Mouse (Mus musculus): ENCODE results near the gene Pgm3. TPM values are rescaled to one million over a fixed set of nuclear protein-coding genes. Genes with fewer than 3 reads are reported as not detected.

Gene Pgm3
- polyA plus RNA-seq, 2 experiments = 23.1 to 33.6 TPM

DNA sequence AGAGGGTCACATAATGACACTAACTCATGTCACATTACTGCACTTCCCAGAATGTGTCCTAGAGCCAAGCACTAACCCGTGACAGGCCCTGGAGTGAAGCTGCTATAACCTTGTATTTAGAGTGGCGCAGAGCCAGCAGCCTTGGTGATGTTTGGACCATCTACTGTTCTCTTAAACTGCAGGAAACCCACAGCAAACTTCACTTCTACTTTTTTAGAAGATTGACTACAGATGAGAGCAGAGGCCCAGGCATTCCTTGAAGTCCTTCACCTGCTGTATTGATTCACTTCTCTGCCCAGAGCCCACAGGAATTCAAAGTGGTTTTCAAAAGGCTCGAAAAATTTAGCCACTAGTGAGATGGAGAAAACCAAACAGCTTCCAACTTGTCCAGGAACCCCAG lies 11.1 kb downstream of the Pgm3 start:
- H3K4me1 ChIP-seq (ENCODE audit: control insufficient read depth, insufficient read depth, low read length) = no peaks in the 10 kb centered on the region
- no peak overlapping the region for H3K4me3 ChIP-seq (replicated peaks; ENCODE audit: low read length)

GRCm38 (mm10) chr9:86554641-86555040 lies 17.0 kb downstream of the Pgm3 start:
- DNase-seq (ENCODE audit: low spot score) (no peak), ATAC-seq (ENCODE audit: low FRiP score, low read depth) (no peak)
- Histone ChIP-seq H3K4me2 (replicated peaks; ENCODE audit: low read depth, low read length, severe bottlenecking) (no peak overlapping the region), H3K36me3 (ENCODE audit: control insufficient read depth, insufficient read depth, low read length) (peaks cover 75% of the 10 kb centered on the region), H3K27me3 (ENCODE audit: control insufficient read depth, insufficient read depth, low read length) (no peaks in the 10 kb centered on the region), H3K4me1 (ENCODE audit: control insufficient read depth, insufficient read depth, low read length) (no peaks in the 10 kb centered on the region), H3K9ac (ENCODE audit: low read depth, low read length, severe bottlenecking) (no peak overlapping the region), H3K9me3 (ENCODE audit: control insufficient read depth, low read length) (no peaks in the 10 kb centered on the region), H3K4me3 (replicated peaks; ENCODE audit: low read length) (no peak overlapping the region), H3K27ac (replicated peaks; ENCODE audit: low read depth, low read length) (no peak overlapping the region)
- 90% methylated on average over 4 of the region's 4 CpGs for WGBS
- TF ChIP-seq POLR2A (IDR thresholded peaks at IDR 0.05; ENCODE audit: borderline replicate concordance, extremely low read depth, insufficient read depth, insufficient read length) = no peak

More for the DNA sequence above, 11.1 kb downstream of the Pgm3 start:
- 81% methylated on average over 3 of the region's 3 CpGs for WGBS
- H3K27me3 ChIP-seq (ENCODE audit: control insufficient read depth, insufficient read depth, low read length) = no peaks in the 10 kb centered on the region
- no peak for TF ChIP-seq POLR2A (IDR thresholded peaks at IDR 0.05; ENCODE audit: borderline replicate concordance, extremely low read depth, insufficient read depth, insufficient read length)
- H3K36me3 ChIP-seq (ENCODE audit: control insufficient read depth, insufficient read depth, low read length) = peaks cover 89% of the 10 kb centered on the region
- no peak for ATAC-seq (ENCODE audit: low FRiP score, low read depth)
- peak; percentile 4 for DNase-seq (ENCODE audit: low spot score)
- no peak overlapping the region for H3K9ac ChIP-seq (ENCODE audit: low read depth, low read length, severe bottlenecking)
- no peaks in the 10 kb centered on the region for H3K9me3 ChIP-seq (ENCODE audit: control insufficient read depth, low read length)
- H3K4me2 ChIP-seq (replicated peaks; ENCODE audit: low read depth, low read length, severe bottlenecking) = no peak overlapping the region
- H3K27ac ChIP-seq (replicated peaks; ENCODE audit: low read depth, low read length) = no peak overlapping the region

DNA sequence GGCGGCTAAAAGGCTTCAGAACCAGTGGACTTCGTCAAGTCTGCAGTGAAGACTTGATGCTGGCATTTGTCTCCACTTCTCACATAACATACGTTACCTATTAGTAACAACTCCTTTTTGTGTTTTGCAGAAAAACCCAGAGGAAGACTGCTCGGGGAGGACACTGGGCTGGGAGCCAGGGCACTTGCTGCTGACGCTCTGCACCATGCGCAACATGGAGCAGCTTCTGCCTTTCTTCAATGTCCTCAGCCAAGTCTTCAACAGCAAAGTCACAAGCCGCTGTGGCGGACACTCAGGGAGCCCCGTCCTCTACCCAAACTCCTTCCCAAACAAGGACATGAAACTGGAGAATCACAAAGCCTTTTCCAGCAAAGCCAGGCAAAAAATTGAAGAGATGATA lies 17.8 kb downstream of the Pgm3 start:
- DNase-seq (ENCODE audit: low spot score) (no peak), ATAC-seq (ENCODE audit: low FRiP score, low read depth) (no peak)
- Histone ChIP-seq H3K27ac (replicated peaks; ENCODE audit: low read depth, low read length) (no peak overlapping the region), H3K27me3 (ENCODE audit: control insufficient read depth, insufficient read depth, low read length) (no peaks in the 10 kb centered on the region), H3K9me3 (ENCODE audit: control insufficient read depth, low read length) (no peaks in the 10 kb centered on the region), H3K4me3 (replicated peaks; ENCODE audit: low read length) (no peak overlapping the region), H3K9ac (ENCODE audit: low read depth, low read length, severe bottlenecking) (no peak overlapping the region), H3K4me1 (ENCODE audit: control insufficient read depth, insufficient read depth, low read length) (no peaks in the 10 kb centered on the region), H3K4me2 (replicated peaks; ENCODE audit: low read depth, low read length, severe bottlenecking) (no peak overlapping the region), H3K36me3 (ENCODE audit: control insufficient read depth, insufficient read depth, low read length) (peaks cover 73% of the 10 kb centered on the region)
- TF ChIP-seq POLR2A (IDR thresholded peaks at IDR 0.05; ENCODE audit: borderline replicate concordance, extremely low read depth, insufficient read depth, insufficient read length) = no peak
- 85% methylated on average over 9 of the region's 9 CpGs for WGBS

DNA sequence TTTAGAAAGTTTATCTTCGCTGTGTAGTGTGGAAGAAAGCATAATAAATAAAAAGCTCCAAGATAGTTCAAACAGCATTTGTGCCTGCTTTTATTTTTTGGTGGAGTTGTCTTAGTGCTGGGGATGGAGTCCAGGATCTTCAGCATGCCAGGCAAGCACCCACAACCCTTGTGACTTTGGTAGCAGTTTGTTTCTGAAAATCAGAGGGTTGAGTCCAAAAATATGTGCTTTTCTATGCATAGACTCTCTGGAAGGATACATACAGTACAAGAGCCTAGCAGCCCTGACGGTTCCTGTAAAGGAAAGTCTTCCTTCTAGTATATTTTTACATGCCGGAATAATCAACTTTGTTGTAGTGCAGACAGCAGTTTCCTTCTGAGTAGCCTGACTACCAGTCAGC lies 20.9 kb downstream of the Pgm3 start:
- ATAC-seq (ENCODE audit: low FRiP score, low read depth) = no peak
- no peak for TF ChIP-seq POLR2A (IDR thresholded peaks at IDR 0.05; ENCODE audit: borderline replicate concordance, extremely low read depth, insufficient read depth, insufficient read length)
- peaks cover 69% of the 10 kb centered on the region for H3K36me3 ChIP-seq (ENCODE audit: control insufficient read depth, insufficient read depth, low read length)
- no peak for DNase-seq (ENCODE audit: low spot score)
- H3K4me1 ChIP-seq (ENCODE audit: control insufficient read depth, insufficient read depth, low read length) = no peaks in the 10 kb centered on the region
- no peak overlapping the region for H3K4me3 ChIP-seq (replicated peaks; ENCODE audit: low read length)
- no peaks in the 10 kb centered on the region for H3K27me3 ChIP-seq (ENCODE audit: control insufficient read depth, insufficient read depth, low read length)
- 92% methylated on average over 3 of the region's 3 CpGs for WGBS
- H3K27ac ChIP-seq (replicated peaks; ENCODE audit: low read depth, low read length) = no peak overlapping the region
- H3K9me3 ChIP-seq (ENCODE audit: control insufficient read depth, low read length) = no peaks in the 10 kb centered on the region
- H3K9ac ChIP-seq (ENCODE audit: low read depth, low read length, severe bottlenecking) = no peak overlapping the region
- H3K4me2 ChIP-seq (replicated peaks; ENCODE audit: low read depth, low read length, severe bottlenecking) = no peak overlapping the region

DNA sequence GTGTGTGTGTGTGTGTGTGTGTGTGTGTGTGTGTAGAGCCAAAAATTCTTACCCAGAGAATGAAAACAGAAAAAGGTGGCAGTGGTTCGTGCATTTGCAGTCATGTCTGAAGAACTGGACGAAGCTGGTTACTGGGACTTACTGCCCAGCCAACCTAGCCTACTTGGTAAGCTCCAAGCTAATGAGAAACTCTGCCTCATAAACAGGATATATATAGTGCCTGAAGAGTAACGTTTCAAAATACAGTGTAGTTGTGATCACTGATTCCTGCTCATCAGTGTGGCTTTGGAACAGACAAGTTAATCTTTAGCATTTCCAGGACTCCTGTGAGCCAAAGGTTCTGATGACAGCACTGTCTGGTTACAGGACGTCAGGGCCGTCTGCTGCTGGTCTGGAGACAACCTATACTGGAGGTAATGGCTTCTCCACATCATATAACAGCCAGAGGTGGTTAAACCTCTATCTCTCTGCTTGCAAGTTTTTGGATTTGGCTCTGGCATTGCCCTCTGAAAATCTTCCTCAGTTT lies 21.9 kb downstream of the Pgm3 start:
- H3K9me3 ChIP-seq (ENCODE audit: control insufficient read depth, low read length) = no peaks in the 10 kb centered on the region
- H3K4me2 ChIP-seq (replicated peaks; ENCODE audit: low read depth, low read length, severe bottlenecking) = no peak overlapping the region
- ATAC-seq (ENCODE audit: low FRiP score, low read depth) (no peak), DNase-seq (ENCODE audit: low spot score) (no peak)
- H3K27me3 ChIP-seq (ENCODE audit: control insufficient read depth, insufficient read depth, low read length) = no peaks in the 10 kb centered on the region
- H3K4me3 ChIP-seq (replicated peaks; ENCODE audit: low read length) = no peak overlapping the region
- no peaks in the 10 kb centered on the region for H3K4me1 ChIP-seq (ENCODE audit: control insufficient read depth, insufficient read depth, low read length)
- TF ChIP-seq POLR2A (IDR thresholded peaks at IDR 0.05; ENCODE audit: borderline replicate concordance, extremely low read depth, insufficient read depth, insufficient read length) = no peak
- peaks cover 65% of the 10 kb centered on the region for H3K36me3 ChIP-seq (ENCODE audit: control insufficient read depth, insufficient read depth, low read length)
- WGBS = 84% methylated on average over 5 of the region's 5 CpGs
- H3K9ac ChIP-seq (ENCODE audit: low read depth, low read length, severe bottlenecking) = no peak overlapping the region
- H3K27ac ChIP-seq (replicated peaks; ENCODE audit: low read depth, low read length) = no peak overlapping the region

DNA sequence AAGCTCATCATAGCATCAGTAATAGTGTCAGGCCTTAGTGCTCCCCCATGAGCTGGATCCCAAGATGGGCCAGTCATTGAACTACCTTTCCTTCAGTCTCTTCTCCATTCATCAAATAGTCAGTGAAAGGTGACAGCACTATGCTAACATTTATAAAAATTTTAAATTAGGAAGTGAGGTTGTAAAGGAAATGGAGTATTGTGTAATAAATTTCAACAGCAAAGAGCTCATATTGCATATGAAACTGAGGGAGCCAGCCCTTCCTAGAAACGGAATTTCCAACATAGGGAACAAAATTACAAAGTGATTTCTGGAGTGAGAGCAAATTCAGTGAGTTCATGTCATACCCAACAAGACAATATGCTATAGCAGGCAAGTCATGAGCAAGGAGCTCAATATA lies 27.1 kb downstream of the Pgm3 start:
- H3K9me3 ChIP-seq (ENCODE audit: control insufficient read depth, low read length) = no peaks in the 10 kb centered on the region
- DNase-seq (ENCODE audit: low spot score) (no peak), ATAC-seq (ENCODE audit: low FRiP score, low read depth) (no peak)
- H3K36me3 ChIP-seq (ENCODE audit: control insufficient read depth, insufficient read depth, low read length) = peaks cover 61% of the 10 kb centered on the region
- WGBS = 72% methylated on average over 1 of the region's 1 CpGs
- no peaks in the 10 kb centered on the region for H3K27me3 ChIP-seq (ENCODE audit: control insufficient read depth, insufficient read depth, low read length)
- H3K9ac ChIP-seq (ENCODE audit: low read depth, low read length, severe bottlenecking) = no peak overlapping the region
- H3K27ac ChIP-seq (replicated peaks; ENCODE audit: low read depth, low read length) = no peak overlapping the region
- no peak for TF ChIP-seq POLR2A (IDR thresholded peaks at IDR 0.05; ENCODE audit: borderline replicate concordance, extremely low read depth, insufficient read depth, insufficient read length)
- H3K4me1 ChIP-seq (ENCODE audit: control insufficient read depth, insufficient read depth, low read length) = no peaks in the 10 kb centered on the region
- no peak overlapping the region for H3K4me3 ChIP-seq (replicated peaks; ENCODE audit: low read length)
- H3K4me2 ChIP-seq (replicated peaks; ENCODE audit: low read depth, low read length, severe bottlenecking) = no peak overlapping the region

Data from limb, embryonic 14.5 days (tissue).